Mouse (Mus musculus) gastrocnemius, adult 2 months (tissue): Measurements from ENCODE around the gene Jak1. TPM values are rescaled to one million over a fixed set of nuclear protein-coding genes. Genes with fewer than 3 reads are reported as not detected.

Source experiments
- DNase-seq: peaks from one replicate; pipeline ENCODE4 v3.0.0; 2022
- H3K27ac ChIP-seq: fragments of 200-600 bp; 2 replicates; pipeline ENCODE4 v1.8.1; 2022; ENCODE audit warnings: mild to moderate bottlenecking
- H3K4me3 ChIP-seq: fragments of 200-600 bp; 2 replicates; pipeline ENCODE4 v1.8.1; 2022; ENCODE audit warnings: mild to moderate bottlenecking, moderate library complexity
- CTCF ChIP-seq: fragments of 200-600 bp; IDR thresholded peaks from 2 replicates; pipeline ENCODE4 v1.8.1; 2022; ENCODE audit warnings: antibody characterized with exemption, mild to moderate bottlenecking, moderate library complexity
- intact Hi-C: fragments of 180-260 bp; cut with DNase I; formaldehyde crosslinking; loops from one replicate; pipeline ENCODE4 v1.15.1; 2025
- long read RNA-seq, 2 experiments: library from polyadenylated mRNA; stranded (forward); transcript quantifications; one replicate each; pipeline ENCODE4 v2.0.0; 2021
- total RNA-seq, 2 experiments: library from RNA; stranded (reverse); gene quantifications; 2 replicates each; pipeline ENCODE4 v1.2.3; 2021

Jak1 gene
- 100 to 1,000 TPM in 1 of 2 experiments, 10 to 100 TPM in 1; 89.9 to 134 TPM for total RNA-seq
- long read RNA-seq, experiment 1, full-length matches to known transcripts, result 69 of 92 reads
- long read RNA-seq, experiment 1, partial matches to known transcripts, result 10 of 92 reads
- long read RNA-seq, experiment 1, other reads (novel, unspliced or antisense), result 13 of 92 reads
- long read RNA-seq, experiment 2, full-length matches to known transcripts, result 70 of 106 reads
- long read RNA-seq, experiment 2, partial matches to known transcripts, result 26 of 106 reads
- long read RNA-seq, experiment 2, other reads (novel, unspliced or antisense), result 10 of 106 reads

GRCm38 (mm10) chr4:101264741-101265513 is at the start of gene Jak1:
Jak1 (minus strand) TSS chr4:101265282.
- TF ChIP-seq CTCF, result no peak
- intact Hi-C loops, result loop anchor here (2.0 to 5.0 kb wide), 2 partner anchors 66 to 92 kb away; no protein-coding TSS in a partner anchor
- Histone ChIP-seq H3K27ac (peak within 1 kb of the TSS; percentile 99), H3K4me3 (peak within 1 kb of the TSS; percentile 95)
- peak; percentile 99 for DNase-seq

- no peak for TF ChIP-seq CTCF
- intact Hi-C loops, result no loop called here
- Histone ChIP-seq H3K4me3 (no peak overlapping the region), H3K27ac (no peak overlapping the region)
- DNase-seq, result no peak
Observed at GRCm38 (mm10) chr4:101312055-101312454, 47.0 kb upstream of the Jak1 start.

- intact Hi-C loops, result no loop called here
- no peak for TF ChIP-seq CTCF
- H3K4me3 ChIP-seq, result no peak overlapping the region
- no peak for DNase-seq
- H3K27ac ChIP-seq, result no peak overlapping the region
Observed at GRCm38 (mm10) chr4:101308166-101308565, 43.1 kb upstream of the Jak1 start.

GRCm38 (mm10) chr4:101307286-101307685 is 42.2 kb upstream of the Jak1 start:
- intact Hi-C loops, result no loop called here
- no peak overlapping the region for H3K4me3 ChIP-seq
- no peak for DNase-seq
- no peak for TF ChIP-seq CTCF
- no peak overlapping the region for H3K27ac ChIP-seq

- intact Hi-C loops, result no loop called here
- no peak overlapping the region for H3K4me3 ChIP-seq
- 0 out of 2 replicates have a peak overlapping the region, but pooled peaks have one; percentile 10 for H3K27ac ChIP-seq
- no peak for DNase-seq
- TF ChIP-seq CTCF, result no peak
Observed at GRCm38 (mm10) chr4:101306132-101306915, 41.2 kb upstream of the Jak1 start.

- H3K4me3 ChIP-seq, result peak overlapping the region; percentile 21
- H3K27ac ChIP-seq, result peak overlapping the region; percentile 48; the same call in 1 of the 2 replicates
- TF ChIP-seq CTCF, result no peak
- DNase-seq, result no peak
- intact Hi-C loops, result no loop called here
Observed at GRCm38 (mm10) chr4:101305126-101305525, 40.0 kb upstream of the Jak1 start.

GRCm38 (mm10) chr4:101304114-101304513 is 39.0 kb upstream of the Jak1 start:
- intact Hi-C loops, result no loop called here
- Histone ChIP-seq H3K27ac (no peak overlapping the region), H3K4me3 (peak overlapping the region; percentile 6; the same call in 1 of the 2 replicates)
- DNase-seq, result no peak
- TF ChIP-seq CTCF, result no peak

GRCm38 (mm10) chr4:101300392-101300910 is 35.4 kb upstream of the Jak1 start:
- Histone ChIP-seq H3K27ac (peak overlapping the region; percentile 35; the same call in 1 of the 2 replicates), H3K4me3 (no peak overlapping the region)
- DNase-seq, result no peak
- no peak for TF ChIP-seq CTCF
- intact Hi-C loops, result no loop called here

- no peak for TF ChIP-seq CTCF
- DNase-seq, result no peak
- no peak overlapping the region for H3K4me3 ChIP-seq
- no peak overlapping the region for H3K27ac ChIP-seq
- intact Hi-C loops, result no loop called here
Observed at GRCm38 (mm10) chr4:101298311-101298990, 33.4 kb upstream of the Jak1 start.

- TF ChIP-seq CTCF, result no peak
- no peak overlapping the region for H3K4me3 ChIP-seq
- no peak for DNase-seq
- intact Hi-C loops, result no loop called here
- no peak overlapping the region for H3K27ac ChIP-seq
Observed at GRCm38 (mm10) chr4:101296836-101297235, 31.8 kb upstream of the Jak1 start.

GRCm38 (mm10) chr4:101295788-101296187 is 30.7 kb upstream of the Jak1 start:
- intact Hi-C loops, result no loop called here
- no peak for DNase-seq
- no peak overlapping the region for H3K27ac ChIP-seq
- no peak for TF ChIP-seq CTCF
- H3K4me3 ChIP-seq, result no peak overlapping the region

- TF ChIP-seq CTCF, result no peak
- DNase-seq, result no peak
- H3K4me3 ChIP-seq, result peak overlapping the region; percentile 83
- H3K27ac ChIP-seq, result peak overlapping the region; percentile 89
- intact Hi-C loops, result loop anchor here (5.0 kb wide), 1 partner anchor 96 kb away; no protein-coding TSS in a partner anchor
Observed at GRCm38 (mm10) chr4:101293661-101294060, 28.6 kb upstream of the Jak1 start.
